Mouse (Mus musculus) testis, postnatal 10 days (tissue): ENCODE data around the gene Gipr.

Experiments
- DNase-seq: peaks from one replicate; pipeline ENCODE4 v3.0.0; 2021; ENCODE audit warnings: low spot score

The Gipr gene

DNA sequence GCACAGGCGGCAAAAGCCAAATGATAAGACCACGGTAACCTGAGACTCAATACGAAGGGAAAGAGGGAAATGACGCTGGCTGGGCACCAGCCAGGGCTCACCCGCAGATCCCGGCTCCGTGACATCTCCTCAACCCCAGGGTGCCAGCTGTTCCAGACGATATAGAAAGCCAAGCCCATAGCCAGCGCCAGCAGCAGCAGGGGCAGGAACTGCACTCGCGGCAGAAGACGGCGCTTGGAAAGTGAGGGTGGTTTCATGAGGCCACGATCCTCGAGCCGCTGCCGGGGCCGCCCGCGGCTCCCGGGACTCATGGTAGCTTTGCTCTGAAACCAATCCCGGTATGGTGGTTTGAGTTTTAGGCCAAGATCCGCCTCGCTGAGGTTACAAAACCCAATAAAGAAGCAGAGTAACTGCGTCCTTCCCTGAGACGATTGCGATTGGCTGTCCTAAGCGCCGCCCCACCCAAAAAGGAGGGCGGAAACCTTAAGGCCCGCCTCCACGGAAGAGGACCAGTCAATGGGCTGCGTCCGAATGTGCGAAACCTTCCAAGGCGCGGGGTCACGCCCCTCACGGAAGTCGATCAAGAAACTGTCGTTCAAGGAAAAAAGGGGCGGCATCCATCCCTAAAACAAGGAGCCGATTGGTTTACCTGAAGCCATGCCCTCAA is 16.9 kb downstream of the Gipr start, which contains the start of gene Qpctl:
Gene Qpctl, minus strand, starts transcription at position 417 of the 667 bp plus-strand sequence.
- peak; percentile 97 for DNase-seq

DNA sequence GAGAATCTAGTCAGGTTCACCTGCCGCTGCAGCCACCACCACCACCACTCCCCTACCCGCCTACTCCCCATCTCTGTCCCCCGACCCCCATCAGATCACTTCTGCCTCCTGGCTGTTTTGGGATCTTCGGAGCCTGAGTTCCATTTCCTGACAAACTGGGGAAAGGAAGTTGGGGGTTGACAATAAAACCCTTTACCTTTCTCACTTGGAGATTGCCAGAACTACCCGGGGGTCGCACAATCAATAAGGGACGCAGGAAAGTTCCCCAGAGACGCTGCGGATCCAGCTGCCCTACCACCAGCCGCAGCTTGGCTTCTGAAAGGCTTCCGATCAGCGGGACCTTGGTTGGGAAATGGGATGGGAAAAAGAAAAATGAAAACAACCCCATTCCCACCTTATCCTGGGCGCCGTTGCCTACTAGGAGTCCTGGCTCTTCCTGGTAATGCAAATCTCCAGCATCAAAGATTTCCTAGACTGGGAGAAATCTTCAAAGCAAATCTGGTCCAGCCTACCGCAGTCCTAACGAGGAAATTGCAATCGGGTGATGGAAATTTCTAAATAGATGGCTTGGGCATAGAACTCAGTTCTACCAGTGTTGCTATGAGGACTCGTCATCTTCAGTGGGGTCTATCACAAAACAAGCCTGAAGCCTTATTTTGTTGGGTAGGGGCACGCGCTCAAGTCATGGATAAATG is 17.6 kb downstream of the Gipr start:
- DNase-seq: no peak

DNA sequence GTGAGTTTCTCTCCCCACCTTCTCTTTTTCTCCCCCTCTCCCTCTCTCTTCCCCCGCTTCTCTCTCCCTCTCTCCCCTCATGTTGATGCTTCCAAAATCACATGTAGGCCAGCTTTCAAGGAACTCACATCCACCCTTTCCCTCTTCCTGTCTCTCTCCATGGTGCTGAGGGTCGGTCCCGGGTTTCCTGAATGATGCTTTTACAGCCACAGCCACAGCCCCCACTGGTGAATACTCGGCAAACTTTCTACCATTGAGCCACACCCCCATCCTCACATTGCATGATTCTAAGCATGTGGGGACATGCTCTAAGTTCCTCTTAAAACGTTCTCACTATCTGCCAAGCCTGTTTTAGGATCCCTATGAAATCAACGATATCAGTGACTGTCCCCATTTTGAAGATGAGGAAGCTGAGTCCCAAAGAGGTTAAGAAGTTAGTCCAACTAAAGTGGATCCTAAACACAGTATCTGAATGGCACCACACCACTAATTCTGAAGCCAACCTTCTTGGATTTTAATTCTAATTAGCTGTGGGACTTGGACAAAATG is 18.4 kb downstream of the Gipr start:
- DNase-seq: no peak

- no peak for DNase-seq
Measured at GRCm38 (mm10) chr7:19146793-19147192, 19.1 kb downstream of the Gipr start.

- DNase-seq: peak; percentile 84
Measured at GRCm38 (mm10) chr7:19137380-19137779, 28.5 kb downstream of the Gipr start.

DNA sequence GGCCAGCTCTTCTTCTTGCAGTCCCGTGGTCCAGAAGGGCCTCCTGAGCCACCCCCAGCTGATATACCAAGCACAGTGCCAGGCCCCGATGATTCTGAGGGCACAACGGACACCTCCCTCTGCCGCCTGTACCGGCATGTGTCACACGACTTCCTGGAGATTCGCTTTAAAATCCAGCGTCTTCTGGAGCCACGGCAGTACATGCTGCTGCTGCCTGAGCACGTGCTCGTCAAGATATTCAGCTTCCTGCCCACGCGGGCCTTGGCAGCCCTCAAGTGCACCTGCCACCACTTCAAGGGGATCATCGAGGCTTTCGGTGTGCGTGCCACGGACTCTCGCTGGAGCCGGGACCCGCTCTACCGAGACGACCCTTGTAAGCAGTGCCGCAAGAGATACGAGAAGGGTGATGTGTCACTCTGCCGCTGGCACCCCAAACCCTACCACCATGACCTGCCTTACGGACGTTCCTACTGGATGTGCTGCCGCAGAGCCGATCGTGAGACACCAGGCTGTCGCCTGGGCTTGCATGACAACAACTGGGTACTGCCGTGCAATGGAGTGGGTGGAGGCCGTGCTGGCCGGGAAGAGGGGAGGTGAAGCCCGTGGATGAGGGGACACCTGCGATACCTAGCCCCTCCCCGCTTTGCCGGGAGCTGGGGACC is 29.1 kb downstream of the Gipr start:
- DNase-seq: no peak

GRCm38 (mm10) chr7:19136168-19136567 is 29.8 kb downstream of the Gipr start:
- DNase-seq: no peak

- peak; percentile 97 for DNase-seq
Measured at GRCm38 (mm10) chr7:19131324-19131848, 34.5 kb downstream of the Gipr start.

GRCm38 (mm10) chr7:19130657-19131056 is 35.3 kb downstream of the Gipr start:
- DNase-seq: no peak

GRCm38 (mm10) chr7:19129396-19129795 is 36.5 kb downstream of the Gipr start:
- no peak for DNase-seq

GRCm38 (mm10) chr7:19127744-19128143 is 38.2 kb downstream of the Gipr start:
- DNase-seq: no peak

GRCm38 (mm10) chr7:19124713-19125112 is 41.2 kb downstream of the Gipr start:
- DNase-seq: no peak

DNA sequence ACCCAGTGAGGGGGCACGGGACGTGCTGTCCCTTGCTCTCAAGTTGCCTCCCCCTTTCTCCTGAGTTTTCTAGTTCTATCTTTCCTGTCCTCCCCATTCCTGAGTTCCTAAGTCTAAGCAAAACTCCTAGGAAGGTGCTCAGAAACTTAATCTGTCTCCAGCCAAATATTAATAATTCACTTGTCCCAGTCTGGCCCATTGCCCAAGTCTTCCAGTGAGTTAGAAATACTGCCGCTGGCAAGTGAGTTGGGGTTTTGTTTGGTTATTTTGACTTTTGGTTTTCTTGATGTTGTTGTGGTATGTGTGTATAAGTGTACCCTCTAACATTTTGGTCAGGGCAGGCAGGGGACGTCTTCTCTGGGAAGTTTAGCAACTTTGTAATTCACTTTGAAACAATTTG is 44.2 kb downstream of the Gipr start:
- no peak for DNase-seq

DNA sequence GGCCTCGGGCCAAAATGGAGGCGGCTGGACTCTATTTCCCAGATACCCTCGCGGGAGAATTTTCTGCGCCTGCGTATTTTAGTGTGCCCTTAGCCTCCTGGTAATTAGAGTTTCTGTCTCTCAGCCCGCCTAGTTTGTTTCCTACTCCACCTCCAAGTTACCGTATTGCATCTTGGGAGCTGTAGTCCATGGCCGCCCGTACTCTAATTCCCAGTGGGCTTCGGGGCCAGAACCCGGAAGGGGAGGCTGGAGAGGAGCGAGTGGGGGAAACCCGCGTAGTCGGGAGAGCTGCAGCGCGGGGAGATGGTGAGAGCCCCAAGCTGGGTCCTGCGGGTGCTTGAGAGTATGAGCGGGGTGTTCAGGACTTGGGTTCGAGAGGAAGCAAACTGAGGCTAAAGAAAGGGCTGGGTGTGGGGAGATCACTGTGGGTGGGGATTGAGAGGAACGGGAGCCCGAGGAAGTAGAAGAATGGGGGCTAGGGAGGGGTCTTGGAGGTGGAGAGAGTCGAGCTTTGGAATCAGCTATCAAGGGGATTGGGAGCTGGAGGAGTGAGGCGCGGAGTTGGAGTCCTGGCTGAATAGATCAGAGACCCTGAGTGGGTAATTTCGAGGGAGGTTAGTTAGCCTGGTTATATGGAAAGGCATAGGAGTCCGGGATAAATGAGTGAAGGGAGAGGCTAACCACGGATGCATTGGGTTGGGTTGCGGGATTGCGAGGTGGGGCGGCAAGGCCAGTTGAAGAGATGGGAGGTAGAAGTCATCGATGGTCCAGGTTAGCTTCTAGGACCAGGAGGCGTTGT is 46.1 kb downstream of the Gipr start, which contains the start of gene Fbxo46:
Gene Fbxo46, plus strand, starts transcription at position 229 of the 799 bp plus-strand sequence.
- DNase-seq: peak; percentile 87

- DNase-seq: no peak
Measured at GRCm38 (mm10) chr7:19119083-19119482, 46.8 kb downstream of the Gipr start.

- peak; percentile 92 for DNase-seq
Measured at GRCm38 (mm10) chr7:19118028-19118771, 47.7 kb downstream of the Gipr start, which contains the start of gene Gm4969. TSS of gene Gm4969 (minus strand) at chr7:19118368.

GRCm38 (mm10) chr7:19109565-19109964 is 56.4 kb downstream of the Gipr start:
- DNase-seq: no peak

- DNase-seq: no peak
Measured at GRCm38 (mm10) chr7:19107436-19107835, 58.5 kb downstream of the Gipr start.
